Mouse (Mus musculus): ENCODE measurements around the gene Kalrn.
A peak's percentile ranks its signal among the peaks of the same experiment; 100 is the strongest.

The Kalrn gene

GRCm38 (mm10) chr16:34352747-34353146 is 220.6 kb downstream of the Kalrn start:
- DNase-seq (ENCODE audit: low read depth, low spot score) = no peak

DNA sequence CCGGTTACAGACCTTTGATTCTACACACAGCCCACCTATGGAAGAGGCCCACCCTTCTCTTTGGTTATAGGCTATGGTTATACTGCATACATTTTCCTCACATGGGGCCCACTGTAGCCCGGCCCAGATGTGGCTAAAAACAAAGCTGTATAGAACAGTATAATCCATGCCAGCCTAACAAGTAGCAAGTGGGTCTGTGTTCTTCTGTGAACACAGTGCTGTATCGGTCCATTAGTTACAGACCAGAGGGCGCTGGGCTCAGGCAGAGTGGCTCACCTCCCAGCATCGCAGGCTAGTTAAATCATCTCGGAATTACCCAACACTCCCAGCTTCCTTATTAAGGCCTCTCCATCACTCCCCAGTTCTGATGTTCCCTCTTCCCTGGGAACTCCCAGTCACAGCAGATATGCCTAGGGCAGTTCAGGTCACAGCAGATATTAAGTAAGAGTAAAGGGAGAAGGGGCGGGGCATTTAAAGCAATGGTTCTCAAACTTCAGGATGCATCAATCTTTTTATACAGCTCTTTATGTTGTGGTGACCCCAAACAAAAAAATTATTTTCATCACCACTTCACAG is 221.7 kb downstream of the Kalrn start:
- no peak for DNase-seq (ENCODE audit: low read depth, low spot score)

- no peak for DNase-seq (ENCODE audit: low read depth, low spot score)
These were observed 225.8 kb downstream of the Kalrn start for GRCm38 (mm10) chr16:34347574-34347973.

DNA sequence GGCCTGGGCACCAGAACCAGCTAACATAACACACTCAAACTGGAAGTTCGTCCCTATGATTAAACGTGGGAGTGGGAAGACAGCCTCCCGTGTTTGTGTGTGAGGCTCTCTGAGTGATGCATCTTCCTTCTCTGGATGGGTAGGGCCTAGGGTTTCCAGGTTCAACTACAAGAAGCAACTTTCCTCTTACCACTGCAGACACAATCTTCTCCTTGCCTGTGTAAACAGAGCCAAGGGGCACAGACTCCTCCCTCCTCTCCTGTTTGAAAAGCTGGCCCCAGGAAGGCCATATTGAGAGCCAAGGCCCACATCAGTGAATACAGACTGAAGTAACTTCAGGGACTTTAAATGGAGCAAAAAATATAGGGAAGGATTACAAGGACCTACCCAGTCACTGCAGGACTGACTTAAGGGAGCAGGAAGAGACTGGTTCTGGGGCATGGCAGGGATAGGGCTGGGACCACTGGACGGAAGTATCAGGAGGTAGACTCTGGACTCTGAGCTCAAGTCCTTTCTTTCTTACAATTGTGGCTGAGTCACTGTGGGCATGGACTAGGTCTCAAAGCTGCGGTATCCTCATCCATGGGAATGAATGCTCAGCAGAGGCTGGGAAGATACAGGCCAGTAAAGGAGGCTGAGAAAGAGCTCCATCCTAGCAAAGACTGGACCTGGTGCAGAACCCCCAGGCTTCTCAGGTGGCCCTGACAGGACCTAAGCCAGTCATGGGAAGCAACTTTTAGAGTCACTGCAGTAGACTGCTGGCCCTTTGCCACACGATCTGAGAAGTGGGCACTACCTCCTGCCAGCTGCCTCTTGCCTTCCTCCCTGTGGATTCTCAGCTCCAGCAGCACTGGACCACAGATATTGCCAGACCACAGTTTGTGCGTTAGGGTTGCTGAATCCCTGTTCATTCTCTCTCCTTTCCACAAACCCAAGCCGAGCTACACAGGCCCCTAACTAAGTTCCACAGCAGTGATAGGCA is 228.1 kb downstream of the Kalrn start:
- DNase-seq (ENCODE audit: low read depth, low spot score) = no peak

- DNase-seq (ENCODE audit: low read depth, low spot score) = no peak
These were observed 229.4 kb downstream of the Kalrn start for GRCm38 (mm10) chr16:34343968-34344367.

DNA sequence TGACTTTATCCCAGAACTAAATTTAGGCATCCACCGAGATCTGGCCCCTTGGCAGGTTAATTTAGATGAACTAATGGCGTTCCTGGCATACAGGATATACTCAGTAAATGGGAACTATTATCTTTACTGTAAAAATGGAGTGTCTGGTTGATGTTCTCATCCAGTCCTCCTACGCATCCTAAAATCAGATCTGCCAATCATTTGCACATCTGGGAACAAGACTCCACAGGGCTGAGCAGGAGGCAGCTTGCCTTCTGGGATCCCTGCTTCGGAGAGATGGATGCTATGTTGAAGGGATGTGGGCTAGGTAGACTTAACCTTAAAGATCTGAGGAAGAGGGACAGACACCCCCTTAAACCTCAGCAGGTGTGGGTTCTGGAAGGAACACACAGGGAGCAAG is 230.2 kb downstream of the Kalrn start:
- DNase-seq (ENCODE audit: low read depth, low spot score) = no peak

DNA sequence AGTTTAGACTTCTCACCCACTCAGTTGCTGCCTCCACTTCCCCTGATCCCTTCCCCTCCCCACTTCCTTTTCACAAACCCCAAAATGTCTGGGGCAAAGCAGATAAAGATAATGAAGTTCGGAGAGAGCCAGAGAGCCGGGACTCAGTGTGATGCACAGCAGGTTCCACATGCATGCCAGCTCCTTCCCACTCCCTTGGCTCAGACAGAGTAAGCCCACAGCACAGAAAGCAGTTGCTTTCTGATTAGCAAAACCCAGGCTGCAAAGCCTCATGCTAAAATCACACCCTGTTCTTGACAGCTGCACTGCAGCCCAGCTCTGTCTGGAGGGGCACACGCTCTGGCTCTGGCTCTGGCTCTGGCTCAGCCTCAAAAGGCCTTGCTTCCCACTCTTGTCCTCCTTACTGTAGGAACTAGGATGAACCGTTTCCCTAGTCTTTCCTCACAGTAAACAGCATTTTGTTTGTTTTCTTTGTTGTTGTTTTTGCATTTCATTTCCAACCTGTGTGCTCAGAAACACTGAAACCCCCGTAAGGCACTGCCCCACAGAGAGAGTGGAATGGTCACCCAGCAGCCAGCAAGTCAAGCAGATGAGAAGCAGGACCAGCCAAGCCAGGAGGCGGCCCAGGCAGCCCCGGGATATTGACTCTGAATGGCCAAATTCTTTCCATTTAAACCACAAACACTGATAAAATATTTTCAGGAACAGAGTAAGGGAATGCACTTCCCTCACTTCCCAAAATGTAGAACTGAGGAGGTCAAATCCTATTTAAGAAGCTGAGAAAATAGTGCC is 230.8 kb downstream of the Kalrn start:
- DNase-seq (ENCODE audit: low read depth, low spot score) = no peak

DNA sequence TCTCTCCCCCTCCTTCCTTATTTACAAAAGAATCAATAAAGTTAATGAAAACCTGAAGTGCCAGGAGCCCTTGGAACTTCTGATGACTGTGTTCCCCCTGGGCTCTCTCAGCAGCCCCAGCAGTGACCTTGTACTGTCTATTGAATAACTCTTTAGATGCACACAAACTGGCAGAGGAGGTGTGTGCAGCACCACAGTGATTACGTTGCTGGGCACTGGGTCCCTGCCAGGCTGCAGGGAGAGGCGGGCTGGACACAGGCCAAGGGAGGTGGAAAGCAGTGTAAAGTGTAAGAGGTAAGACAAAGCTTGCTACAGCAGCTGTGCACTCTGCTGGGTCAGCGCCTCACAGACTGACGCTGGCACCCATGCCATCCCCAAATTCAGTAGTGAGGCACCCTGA is 238.4 kb downstream of the Kalrn start:
- no peak for DNase-seq (ENCODE audit: low read depth, low spot score)

DNA sequence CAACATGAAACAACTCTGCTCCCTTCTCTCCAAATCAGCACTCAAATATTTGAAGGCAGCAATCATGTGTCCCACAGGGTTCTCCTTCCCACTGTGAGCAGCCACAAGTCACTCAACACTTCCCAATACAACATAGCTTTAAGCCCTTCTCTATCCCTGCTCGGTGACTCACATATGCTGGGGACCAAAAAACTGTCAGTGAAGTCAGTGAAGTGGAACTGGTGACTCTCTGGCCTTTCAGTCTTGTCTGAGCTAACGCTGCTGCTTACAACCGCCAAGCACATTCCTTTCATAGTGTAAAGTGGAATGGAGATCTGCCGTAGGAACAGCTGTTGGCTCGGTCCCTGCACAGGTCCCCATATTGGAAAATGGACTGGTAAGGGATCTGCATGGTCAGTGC is 241.7 kb downstream of the Kalrn start:
- DNase-seq (ENCODE audit: low read depth, low spot score) = no peak

DNA sequence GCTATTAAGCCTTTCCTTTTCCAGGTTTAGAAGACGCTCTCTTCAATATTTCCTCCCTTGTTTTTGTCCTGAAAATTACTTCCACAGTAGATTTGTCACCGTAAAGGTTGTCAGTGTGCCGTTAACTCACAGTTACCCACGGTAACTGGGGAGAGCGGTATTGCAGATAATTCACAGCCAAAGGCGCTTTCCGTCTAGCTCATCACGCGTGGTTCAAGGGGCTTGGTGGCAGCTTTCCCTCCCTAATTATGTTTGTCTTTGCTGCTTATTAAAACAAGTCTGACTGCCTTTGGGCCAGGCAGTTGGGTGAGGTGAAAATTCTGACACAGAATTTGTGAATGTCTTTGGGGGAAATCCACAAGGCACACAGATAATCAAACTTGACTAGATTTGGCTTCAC is 243.5 kb downstream of the Kalrn start:
- DNase-seq (ENCODE audit: low read depth, low spot score) = no peak

DNA sequence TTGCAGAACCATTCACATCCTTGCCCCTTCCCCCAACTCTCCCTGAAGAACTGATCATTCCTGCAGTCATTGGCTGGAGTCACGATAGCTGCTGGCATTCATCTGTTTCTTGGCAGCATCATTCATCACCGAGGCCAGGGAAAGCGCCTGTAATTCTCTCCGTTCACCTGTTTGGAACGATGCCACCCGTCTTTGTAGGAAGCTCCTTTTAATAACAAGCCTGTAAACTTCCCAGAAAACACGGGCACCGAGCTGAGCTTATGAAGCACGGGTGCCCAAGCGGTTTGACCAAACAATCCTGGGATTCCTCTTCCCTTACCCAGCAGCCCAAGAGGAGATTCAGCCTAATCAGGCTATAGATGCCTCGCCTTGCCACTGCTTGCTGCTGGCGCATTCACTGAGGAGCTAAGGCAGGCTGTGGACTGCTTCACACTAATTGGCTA is 243.9 kb downstream of the Kalrn start:
- no peak for DNase-seq (ENCODE audit: low read depth, low spot score)

DNA sequence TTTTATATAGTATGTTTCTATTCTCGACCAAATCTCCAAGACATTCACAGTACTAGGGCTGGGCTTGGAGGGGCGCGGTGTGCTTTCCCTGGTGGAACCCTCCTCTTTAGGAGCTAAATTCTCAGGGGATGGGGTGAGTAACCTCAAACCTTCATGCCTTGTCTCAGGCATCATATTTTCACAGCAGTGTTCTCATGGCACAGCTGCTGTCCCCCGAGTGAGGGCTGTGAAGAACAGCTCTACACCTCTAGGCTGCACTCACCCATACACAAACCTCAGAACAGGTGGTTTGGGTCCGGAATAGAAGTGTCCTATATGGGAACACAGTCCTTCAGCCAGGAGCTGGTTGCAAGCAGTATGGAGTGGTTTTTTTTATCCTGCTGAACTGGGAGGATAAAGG is 245.4 kb downstream of the Kalrn start:
- DNase-seq (ENCODE audit: low read depth, low spot score) = no peak

DNA sequence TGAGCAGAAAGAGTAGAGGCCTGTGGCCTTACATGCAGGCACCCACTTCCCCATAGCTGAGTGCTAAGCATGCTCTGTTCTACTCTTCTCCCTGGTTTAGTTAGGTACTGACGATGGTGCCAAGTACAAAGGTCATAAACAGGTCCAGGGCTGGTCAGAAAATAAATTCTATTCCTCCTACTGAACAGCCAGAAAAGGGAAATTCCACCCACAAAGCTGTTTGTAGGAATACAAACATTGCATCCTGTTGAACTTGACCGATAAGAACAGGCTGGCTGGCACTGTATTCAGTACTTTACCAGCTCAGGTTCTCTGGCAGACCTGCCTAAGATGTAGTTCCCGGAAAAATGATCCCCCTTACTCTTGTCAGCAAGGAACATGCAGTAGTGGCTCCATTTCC is 247.5 kb downstream of the Kalrn start:
- no peak for DNase-seq (ENCODE audit: low read depth, low spot score)

DNA sequence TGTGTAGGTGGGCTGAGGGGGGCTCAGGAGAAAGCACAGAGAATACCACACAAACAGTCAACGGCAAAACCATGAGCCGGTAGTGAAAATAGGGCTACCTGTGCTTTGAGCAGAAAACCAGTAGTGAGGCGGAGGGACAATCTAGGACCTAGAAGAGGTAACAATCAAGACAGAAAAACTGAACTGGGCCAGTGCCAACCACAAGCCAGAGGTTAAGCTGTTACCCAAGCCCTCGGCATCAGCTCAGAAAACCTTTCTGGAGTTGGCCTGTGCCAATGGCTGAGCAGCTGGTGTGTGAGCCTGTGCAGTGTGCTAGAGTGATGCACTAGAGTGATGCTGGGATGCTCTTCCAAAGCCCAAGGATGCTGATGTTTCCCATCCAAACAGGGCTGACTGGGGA is 248.2 kb downstream of the Kalrn start:
- DNase-seq (ENCODE audit: low read depth, low spot score) = no peak

DNA sequence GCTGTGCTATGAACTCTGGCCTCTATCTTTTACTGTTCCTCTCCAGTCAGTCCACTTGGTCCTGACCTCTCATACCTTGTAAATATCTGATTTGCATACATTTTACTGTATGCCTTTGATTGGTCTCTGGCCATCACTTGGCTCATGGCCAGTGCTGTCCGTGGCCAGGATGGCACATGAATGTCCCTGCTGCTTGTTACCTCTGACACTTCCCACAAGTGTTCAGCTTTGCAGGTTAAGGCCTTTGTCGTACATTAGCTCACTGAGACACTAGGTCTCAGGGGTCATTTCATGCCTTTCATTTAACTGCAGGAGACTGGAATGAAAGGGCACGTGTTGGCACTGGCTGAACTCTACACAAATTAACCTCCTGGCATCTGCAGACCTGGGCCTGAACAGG is 248.6 kb downstream of the Kalrn start:
- DNase-seq (ENCODE audit: low read depth, low spot score) = no peak

- DNase-seq (ENCODE audit: low read depth, low spot score) = no peak
These were observed 249.8 kb downstream of the Kalrn start for GRCm38 (mm10) chr16:34323496-34323895.

- peak; percentile 50 for DNase-seq (ENCODE audit: low read depth, low spot score)
These were observed 250.8 kb downstream of the Kalrn start for GRCm38 (mm10) chr16:34322546-34322945.

- DNase-seq (ENCODE audit: low read depth, low spot score) = no peak
These were observed 252.1 kb downstream of the Kalrn start for GRCm38 (mm10) chr16:34321066-34321790.

DNA sequence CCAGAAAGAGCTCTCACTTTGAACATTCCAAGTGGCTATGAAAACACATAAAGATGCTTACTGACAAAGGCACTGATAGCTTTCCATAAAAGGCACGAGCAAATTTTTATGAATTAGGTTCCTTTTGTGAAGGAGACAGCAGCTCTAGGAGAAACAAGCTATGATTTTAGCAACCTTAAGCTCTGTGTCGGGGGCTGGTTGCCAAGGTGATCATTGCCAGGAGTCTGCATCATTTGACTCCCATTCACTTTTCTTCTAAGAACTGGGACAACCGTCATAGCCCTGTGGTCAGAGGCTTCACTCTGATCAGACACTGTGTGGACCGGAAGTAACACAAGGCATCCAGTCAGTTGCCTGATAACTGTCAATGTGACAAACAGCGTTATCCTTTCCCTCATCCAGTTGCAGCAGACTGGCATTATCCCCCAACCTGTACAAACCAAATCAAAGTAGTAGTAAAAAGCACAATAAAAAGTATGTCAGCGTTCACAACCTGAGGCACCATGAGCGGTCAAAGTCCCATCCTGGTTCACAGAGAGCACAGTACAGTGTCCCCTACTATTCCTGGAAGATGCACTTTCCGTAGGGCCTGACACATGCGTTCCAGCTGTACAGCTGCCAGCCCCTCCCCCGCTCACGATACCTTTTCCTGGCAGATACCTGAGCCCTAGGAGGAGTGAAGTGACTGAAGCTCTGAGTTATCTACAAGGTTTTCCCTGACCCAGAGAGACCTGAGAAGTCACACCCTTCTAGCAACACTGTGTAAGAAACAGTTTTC is 253.1 kb downstream of the Kalrn start:
- DNase-seq (ENCODE audit: low read depth, low spot score) = no peak

- no peak for DNase-seq (ENCODE audit: low read depth, low spot score)
These were observed 256.2 kb downstream of the Kalrn start for GRCm38 (mm10) chr16:34317110-34317509.

DNA sequence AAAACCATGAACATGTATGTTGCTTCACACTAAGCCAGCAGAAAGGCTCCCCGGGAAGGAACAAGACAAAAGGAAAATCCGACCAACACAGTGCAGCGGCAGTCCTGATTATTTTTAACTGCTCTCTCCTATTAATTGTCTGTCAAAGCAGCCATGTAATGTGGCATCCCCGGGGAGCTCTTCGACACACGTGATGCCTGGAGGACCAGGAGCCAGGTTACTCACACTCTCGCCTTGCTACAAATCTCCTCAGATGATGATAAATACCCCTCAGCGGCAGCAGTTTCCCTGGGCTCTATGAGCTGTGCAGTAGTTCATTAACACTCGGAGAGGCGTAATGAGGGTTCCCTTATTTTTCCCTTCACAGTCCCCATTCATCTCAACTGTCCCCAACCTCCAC is 257.1 kb downstream of the Kalrn start:
- no peak for DNase-seq (ENCODE audit: low read depth, low spot score)
